8 mouse cellular contexts compared by ENCODE assay signal in genomic region chr2:126593831-126594610, GRCm38 (mm10). TPM values are rescaled to one million over a fixed set of nuclear protein-coding genes. Genes with fewer than 3 reads are reported as not detected.
DNase-seq lines count a peak whose midpoint lies in the region; ATAC-seq and TF ChIP-seq lines count a peak whose summit lies in the region.

No protein-coding gene starts in this region.

- 26% methylated on average over 26 of the region's 26 CpGs for WGBS in heart, embryonic 14.5 days
- WGBS in lung, embryonic 14.5 days, result 20% methylated on average over 26 of the region's 26 CpGs

- peak overlapping the region; percentile 67 for H3K4me2 ChIP-seq in heart, embryonic 14.5 days (ENCODE audit: low read length)
- H3K4me2 ChIP-seq in lung, embryonic 14.5 days, result peak overlapping the region; percentile 66

- H3K27ac ChIP-seq in ES-Bruce4 (ENCODE audit: insufficient read depth, low read length), result no peak overlapping the region
- no peak overlapping the region for H3K27ac ChIP-seq in heart, embryonic 14.5 days (replicated peaks in 1 of 2; ENCODE audit: control insufficient read depth in 1 of 2, insufficient read depth in 1 of 2, low read depth in 2 of 2, low read length in 2 of 2)
- H3K27ac ChIP-seq in lung, embryonic 14.5 days (ENCODE audit: low read depth), result no peak overlapping the region

- ATAC-seq in erythroblast, adult 5-6 weeks (replicated peaks; ENCODE audit: low FRiP score, poor library complexity, severe bottlenecking), result 0 out of 2 replicates have a peak, but pooled peaks have one; percentile 61
- no peak for ATAC-seq in heart, embryonic 14.5 days (ENCODE audit: insufficient number of reproducible peaks, insufficient read depth, low FRiP score, low read depth)
- ATAC-seq in lung, embryonic 14.5 days (ENCODE audit: insufficient read depth), result peak; percentile 80

- H3K27me3 ChIP-seq in ES-Bruce4 (ENCODE audit: control insufficient read depth, insufficient read depth, low read length, poor library complexity, severe bottlenecking), result no peaks in the 10 kb centered on the region
- H3K27me3 ChIP-seq in heart, embryonic 14.5 days (ENCODE audit: control insufficient read depth, insufficient read depth, low read length), result no peaks in the 10 kb centered on the region
- no peaks in the 10 kb centered on the region for H3K27me3 ChIP-seq in lung, embryonic 14.5 days (ENCODE audit: insufficient read depth, low read length)

- H3K4me3 ChIP-seq in ES-Bruce4 (ENCODE audit: low read depth, low read length), result peak overlapping the region; percentile 36
- H3K4me3 ChIP-seq in heart, embryonic 14.5 days (ENCODE audit: control insufficient read depth in 1 of 2, insufficient read depth in 1 of 2, low read depth in 1 of 2, low read length in 2 of 2), result peak overlapping the region; percentile 31 to 35
- H3K4me3 ChIP-seq in lung, embryonic 14.5 days (ENCODE audit: low read depth, low read length), result peak overlapping the region; percentile 29

- H3K9ac ChIP-seq in ES-Bruce4 (ENCODE audit: low read depth, poor library complexity, severe bottlenecking), result 0 out of 2 replicates have a peak overlapping the region, but pooled peaks have one; percentile 7
- H3K9ac ChIP-seq in heart, embryonic 14.5 days (ENCODE audit: low read length), result peak overlapping the region; percentile 61
- peak overlapping the region; percentile 40 for H3K9ac ChIP-seq in lung, embryonic 14.5 days

- TF ChIP-seq POLR2A in ES-Bruce4 (IDR thresholded peaks at IDR 0.05; ENCODE audit: insufficient read depth, low read length), result no peak

- TF ChIP-seq CTCF in ES-Bruce4 (IDR thresholded peaks at IDR 0.05; ENCODE audit: low read depth, low read length), result peak; percentile 90
- peak; percentile 92 for TF ChIP-seq CTCF in lung, embryonic 14.5 days (IDR thresholded peaks at IDR 0.05; ENCODE audit: low read depth)

- peak; percentile 22 for DNase-seq in brain, embryonic 18.5 days (ENCODE audit: low read depth, low spot score)
- DNase-seq in kidney, postnatal 4 days, result peak; percentile 82 to 86
- DNase-seq in lung, embryonic 14.5 days, result peak; percentile 87
- DNase-seq in ovary, postnatal 14 days (ENCODE audit: low spot score), result peak; percentile 52
- peak; percentile 81 for DNase-seq in thymus, postnatal 25 days

- no peaks in the 10 kb centered on the region for H3K36me3 ChIP-seq in ES-Bruce4 (ENCODE audit: control insufficient read depth, insufficient read depth, low read length, poor library complexity, severe bottlenecking)
- no peaks in the 10 kb centered on the region for H3K36me3 ChIP-seq in heart, embryonic 14.5 days (ENCODE audit: control insufficient read depth, insufficient read depth, low read length)
- no peaks in the 10 kb centered on the region for H3K36me3 ChIP-seq in lung, embryonic 14.5 days (ENCODE audit: insufficient read depth)

- no peak for TF ChIP-seq EP300 in ES-Bruce4 (IDR thresholded peaks at IDR 0.05; ENCODE audit: insufficient read depth, low read depth, low read length)

- no peaks in the 10 kb centered on the region for H3K4me1 ChIP-seq in ES-Bruce4 (ENCODE audit: control insufficient read depth, insufficient read depth, low read length)
- H3K4me1 ChIP-seq in heart, embryonic 14.5 days (ENCODE audit: control insufficient read depth in 2 of 2, insufficient read depth in 2 of 2, low read length in 2 of 2), result no peaks in the 10 kb centered on the region; a peak in 1 of 4 replicates
- no peaks in the 10 kb centered on the region for H3K4me1 ChIP-seq in lung, embryonic 14.5 days (ENCODE audit: insufficient read depth)

- no peaks in the 10 kb centered on the region for H3K9me3 ChIP-seq in ES-Bruce4 (replicated peaks; ENCODE audit: control insufficient read depth, insufficient read depth, low read length, poor library complexity, severe bottlenecking)
- no peaks in the 10 kb centered on the region for H3K9me3 ChIP-seq in heart, embryonic 14.5 days (ENCODE audit: control insufficient read depth, low read length)
- H3K9me3 ChIP-seq in lung, embryonic 14.5 days (ENCODE audit: low read depth, low read length), result no peaks in the 10 kb centered on the region

RNA-seq across cellular contexts. Expression of gene Hdc, which starts 25.1 kb away (rescaled TPM):
- not detected in 2 replicates for polyA plus RNA-seq in ES-Bruce4 (2011; ENCODE audit: insufficient read depth, insufficient read length, low read depth, missing spikeins)
- 14.8 and 34.1 TPM in 2 replicates for total RNA-seq in erythroblast, adult 5-6 weeks (2015; ENCODE audit: low replicate concordance)
- total RNA-seq in erythroblast, adult 5-6 weeks (2017; ENCODE audit: low replicate concordance), result 22.3 and 24.3 TPM in 2 replicates
- polyA plus RNA-seq in heart, embryonic 14.5 days (2014; fragmentation: Nextera tagmentation; extraction: Ambion mirVana), result 5.5 and 6.2 TPM in 2 replicates
- 1.4 and 2.1 TPM in 2 replicates for polyA plus RNA-seq in lung, embryonic 14.5 days (2014; fragmentation: Nextera tagmentation; extraction: Ambion mirVana)

RNA-seq across cellular contexts. Expression of gene Slc27a2, which starts 41.8 kb away (rescaled TPM):
- polyA plus RNA-seq in ES-Bruce4 (2011; ENCODE audit: insufficient read depth, insufficient read length, low read depth, missing spikeins), result 9.7 and 12.9 TPM in 2 replicates
- total RNA-seq in erythroblast, adult 5-6 weeks (2015; ENCODE audit: low replicate concordance), result not detected in 2 replicates
- total RNA-seq in erythroblast, adult 5-6 weeks (2017; ENCODE audit: low replicate concordance), result not detected in 2 replicates
- 0.09 and 0.38 TPM in 2 replicates for polyA plus RNA-seq in heart, embryonic 14.5 days (2014; fragmentation: Nextera tagmentation; extraction: Ambion mirVana)
- polyA plus RNA-seq in lung, embryonic 14.5 days (2014; fragmentation: Nextera tagmentation; extraction: Ambion mirVana), result 1.3 TPM in 2 replicates

Comparison
In these comparisons a context has a peak if more than half of its experiments do, and no peak if none do; other contexts are left out.
1. H3K9ac ChIP-seq: peak in every context shown above with its lines; median percentile 61 in heart, embryonic 14.5 days; 40 in lung, embryonic 14.5 days; 7 in ES-Bruce4.
2. DNase-seq: peak in every context shown above with its lines; median percentile 87 in lung, embryonic 14.5 days; 84 in kidney, postnatal 4 days; 81 in thymus, postnatal 25 days; 52 in ovary, postnatal 14 days; 22 in brain, embryonic 18.5 days.